Mouse (Mus musculus): ENCODE measurements at regions not wholly inside any gene's neighbourhood (a gene's known extent, or its start where the extent isn't known, plus 50 kb on each side); places are given as distances from the start of the nearest gene placed in this dataset.

DNA sequence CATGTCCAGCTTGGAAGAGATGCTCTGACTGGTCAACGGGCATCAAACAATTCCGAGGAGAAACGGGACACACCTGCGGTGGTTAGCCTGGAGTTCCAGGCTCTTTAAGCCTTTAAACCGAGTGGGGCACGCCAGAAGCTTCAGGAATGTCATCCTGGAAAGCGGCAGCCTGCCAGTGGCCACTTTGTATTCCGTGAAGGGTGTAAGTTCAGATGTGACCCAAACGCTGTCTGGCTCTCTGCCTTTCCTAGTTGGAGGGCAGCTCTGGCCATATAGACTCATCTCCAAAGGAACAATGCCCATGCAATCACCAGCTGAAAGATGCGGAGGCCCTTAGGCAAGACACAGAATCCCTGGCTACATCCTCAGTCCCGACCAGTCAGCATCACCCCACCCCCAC, 597.8 kb upstream of the Gm10131 start:
- DNase-seq (ENCODE audit: low spot score in 2 of 2), result no peak

- DNase-seq (ENCODE audit: low spot score in 2 of 2), result no peak
Observed at GRCm38 (mm10) chr8:34703351-34703750, 591.8 kb upstream of the Gm10131 start.

GRCm38 (mm10) chr8:34702806-34703205, 591.3 kb upstream of the Gm10131 start:
- no peak for DNase-seq (ENCODE audit: low spot score in 2 of 2)

DNA sequence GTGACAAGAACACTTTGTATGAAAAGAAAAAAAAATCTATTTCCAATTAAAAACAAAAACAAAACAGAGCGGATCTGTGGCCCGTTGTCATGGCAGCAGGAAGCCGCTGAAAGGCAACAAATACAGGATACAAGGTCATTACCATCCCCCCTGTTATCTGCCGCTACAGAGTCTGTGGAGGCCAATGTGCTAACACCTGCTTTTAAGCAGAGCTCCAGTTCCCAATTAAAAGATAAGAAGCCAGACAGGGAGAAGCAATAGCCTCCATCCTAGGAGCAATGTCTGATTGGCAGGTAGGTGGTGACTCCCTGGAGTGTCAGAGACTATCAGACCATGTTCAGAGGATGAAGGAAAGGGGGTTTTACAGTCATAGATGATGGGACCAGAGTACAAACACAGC, 587.5 kb upstream of the Gm10131 start:
- no peak for DNase-seq (ENCODE audit: low spot score in 2 of 2)

DNA sequence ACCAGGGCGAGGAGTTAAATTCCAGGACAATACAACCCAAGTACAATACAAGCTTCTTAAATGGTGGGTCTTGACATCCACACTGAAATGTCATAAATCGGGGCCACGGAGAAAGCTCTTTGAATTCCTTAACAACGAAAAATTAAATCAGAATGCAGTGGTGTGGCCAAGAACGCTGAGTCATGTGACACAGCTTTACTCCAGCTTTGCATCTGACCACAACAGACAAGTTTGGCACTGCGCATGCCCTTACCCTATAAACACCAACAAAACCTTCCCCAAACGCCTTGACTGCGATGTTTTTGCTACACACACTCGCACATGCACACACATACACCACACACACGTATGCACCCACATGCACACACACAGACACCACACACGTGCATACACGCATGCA, 584.8 kb upstream of the Gm10131 start:
- no peak for DNase-seq (ENCODE audit: low spot score in 2 of 2)

GRCm38 (mm10) chr8:34692606-34693005, 581.1 kb upstream of the Gm10131 start:
- DNase-seq (ENCODE audit: low spot score in 2 of 2), result no peak

- no peak for DNase-seq (ENCODE audit: low spot score in 2 of 2)
Observed at GRCm38 (mm10) chr8:34691776-34692175, 580.2 kb upstream of the Gm10131 start.

- DNase-seq (ENCODE audit: low spot score in 2 of 2), result no peak
Observed at GRCm38 (mm10) chr8:34689825-34690493, 578.4 kb upstream of the Gm10131 start.

DNA sequence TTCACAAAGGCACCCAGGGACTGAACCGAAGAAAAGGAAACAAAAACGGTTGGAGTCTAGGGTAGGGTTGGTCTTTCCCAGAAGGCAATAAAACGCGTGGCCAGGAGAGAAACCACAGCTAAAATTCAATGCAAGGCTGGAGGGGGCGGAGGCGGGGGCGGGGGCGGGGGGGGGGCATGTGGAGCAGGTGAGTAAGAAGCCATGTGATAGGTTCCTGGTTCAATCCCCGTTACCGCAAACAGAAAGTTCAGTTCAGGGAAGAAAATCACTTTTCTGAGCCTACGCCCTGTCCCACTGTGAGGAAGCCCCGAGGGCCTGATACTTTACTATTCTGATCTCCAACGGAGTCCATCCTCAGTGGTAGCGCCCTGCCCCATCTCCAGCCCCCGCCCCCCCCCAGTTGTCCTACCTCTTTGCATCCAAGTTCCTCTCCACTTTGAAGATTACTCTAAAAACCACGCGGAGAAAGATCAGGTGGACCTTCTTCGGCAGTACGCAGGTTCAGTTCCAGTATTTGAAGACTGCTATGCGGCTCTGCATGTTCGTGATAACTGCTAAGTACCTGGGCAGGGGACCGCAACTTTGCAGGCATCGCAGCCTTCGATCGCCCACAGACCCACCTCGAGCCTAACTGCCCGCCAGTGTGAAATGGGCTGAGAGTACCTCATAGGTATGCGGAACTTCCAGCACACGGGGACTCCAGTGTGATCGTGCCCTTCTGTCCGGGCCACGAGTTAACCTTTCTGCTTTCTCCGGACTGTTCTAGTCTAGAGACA, 577.7 kb upstream of the Gm10131 start:
- no peak for DNase-seq (ENCODE audit: low spot score in 2 of 2)

GRCm38 (mm10) chr8:34688396-34689048, 577.0 kb upstream of the Gm10131 start:
- peak; percentile 35 to 49 for DNase-seq (ENCODE audit: low spot score in 2 of 2)

DNA sequence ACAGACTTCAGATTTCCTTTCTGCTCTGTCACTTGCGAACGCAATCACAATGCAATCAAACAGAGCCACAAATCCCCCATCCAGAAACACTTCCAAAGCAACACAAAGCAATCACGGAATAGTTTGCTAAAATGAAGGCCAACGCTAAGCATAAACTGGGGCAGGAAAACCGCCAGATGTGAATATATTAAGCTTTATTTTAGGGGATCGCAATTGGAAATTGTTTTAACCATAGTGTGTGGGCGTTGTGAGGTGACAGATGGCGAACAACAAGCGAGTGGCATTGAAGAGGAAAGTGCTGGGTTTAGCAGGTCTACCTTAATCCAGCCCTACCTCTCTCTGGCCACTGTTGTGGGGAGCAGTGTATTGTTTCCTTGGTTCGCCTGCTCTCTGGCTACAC, 574.8 kb upstream of the Gm10131 start:
- DNase-seq (ENCODE audit: low spot score in 2 of 2), result peak in 1 of 2 experiments; percentile 50

- DNase-seq (ENCODE audit: low spot score in 2 of 2), result peak; percentile 48 to 50
Observed at GRCm38 (mm10) chr8:34684683-34685082, 573.1 kb upstream of the Gm10131 start.

- peak in 1 of 2 experiments; percentile 50 for DNase-seq (ENCODE audit: low spot score in 2 of 2)
Observed at GRCm38 (mm10) chr8:34683173-34683572, 571.6 kb upstream of the Gm10131 start.

DNA sequence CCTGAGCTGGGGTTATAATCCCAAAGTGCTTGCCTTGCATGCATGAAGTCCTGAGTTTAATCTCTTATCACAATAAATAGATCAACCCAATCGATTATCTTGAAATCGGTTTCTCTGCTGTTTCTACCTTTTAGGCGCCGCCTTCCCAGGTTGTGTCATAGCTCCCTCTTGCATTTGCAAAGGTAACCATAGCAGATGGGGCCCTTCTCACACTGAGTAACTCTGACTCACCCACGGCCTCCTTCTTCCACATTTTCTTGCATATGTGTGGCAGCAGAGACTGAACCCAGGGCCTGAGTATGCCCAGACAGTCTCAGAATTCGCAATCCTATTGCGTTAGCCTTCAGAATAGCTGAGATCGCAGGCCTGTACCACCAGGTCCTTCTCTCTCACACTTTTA, 570.7 kb upstream of the Gm10131 start:
- peak in 1 of 2 experiments; percentile 49 for DNase-seq (ENCODE audit: low spot score in 2 of 2)

- DNase-seq (ENCODE audit: low spot score in 2 of 2), result peak; percentile 65 to 73
Observed at GRCm38 (mm10) chr8:34679565-34680291, 568.2 kb upstream of the Gm10131 start.

DNA sequence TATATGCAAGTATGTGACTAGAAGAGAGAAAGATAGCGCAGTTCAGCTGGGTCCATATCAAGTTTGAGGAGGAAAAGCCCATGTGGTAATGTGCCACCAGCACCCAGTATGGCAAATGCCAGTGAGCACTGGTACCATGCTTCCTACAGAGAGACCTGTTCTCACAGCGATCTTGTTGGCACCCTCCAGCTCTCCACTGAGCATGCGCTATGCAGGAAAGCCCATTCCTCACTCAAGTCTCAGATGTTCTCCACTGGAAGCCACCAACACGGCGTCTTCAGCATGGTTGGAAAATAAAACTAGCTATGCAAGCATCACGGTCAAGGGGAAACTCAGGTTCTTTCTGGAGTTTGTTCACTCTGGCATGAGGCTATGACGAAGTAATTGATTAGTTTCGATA, 567.3 kb upstream of the Gm10131 start:
- no peak for DNase-seq (ENCODE audit: low spot score in 2 of 2)

DNA sequence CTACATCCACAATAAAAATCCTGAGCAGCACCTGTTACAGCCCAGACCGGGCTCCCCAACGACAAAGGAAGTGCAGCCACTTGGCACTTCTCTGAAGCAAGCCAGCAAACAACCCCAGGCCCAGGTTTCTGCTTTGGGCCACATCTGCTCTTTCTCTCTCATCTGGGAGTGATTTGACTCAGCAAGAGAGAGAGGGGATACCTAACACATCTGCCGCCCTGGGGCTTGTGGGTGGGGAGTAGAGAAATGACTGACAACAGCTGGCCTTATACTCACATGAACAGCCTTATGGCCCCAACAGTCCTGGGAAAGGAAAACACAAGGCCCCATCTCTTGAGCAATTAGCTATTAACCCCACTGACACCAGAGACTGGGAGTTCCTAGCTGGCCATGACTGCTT, 560.2 kb upstream of the Gm10131 start:
- no peak for DNase-seq (ENCODE audit: low spot score in 2 of 2)

DNA sequence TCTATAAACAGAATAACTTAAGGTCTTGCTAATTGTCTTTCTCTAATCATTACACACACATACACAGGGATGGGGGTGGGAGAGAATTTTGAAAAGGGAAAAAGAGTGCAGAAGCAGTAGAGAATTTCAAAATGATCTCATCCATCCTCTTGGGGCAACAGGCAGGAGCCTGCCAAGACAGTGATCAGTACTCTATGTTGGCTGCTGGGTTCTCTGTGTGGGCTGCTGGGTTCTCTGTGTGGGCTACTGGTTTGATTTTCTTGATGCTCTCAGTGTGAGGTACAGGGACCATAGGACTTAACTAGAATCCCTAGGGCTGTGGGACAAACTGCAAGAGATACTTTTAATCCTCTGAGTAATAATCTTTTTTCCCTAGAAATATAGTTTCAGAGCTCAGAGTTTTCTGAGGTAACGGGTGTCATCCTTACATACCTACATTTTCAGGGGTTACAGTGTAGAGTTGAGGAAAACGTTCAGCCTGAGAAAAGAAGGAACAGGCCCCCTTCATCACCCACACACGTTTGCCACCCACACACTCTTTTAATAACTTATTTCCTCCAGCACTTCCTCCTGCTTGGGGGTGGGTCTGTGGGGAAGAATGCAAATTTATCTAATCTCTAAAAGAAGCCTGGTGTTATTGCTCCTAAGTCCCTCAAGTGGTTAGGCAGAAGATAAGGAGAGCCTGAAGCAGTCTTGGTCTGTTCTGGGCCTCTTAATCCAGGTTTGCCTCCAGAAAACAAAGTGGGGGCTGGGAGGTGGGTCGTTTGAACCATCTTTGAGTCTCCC, 559.6 kb upstream of the Gm10131 start:
- no peak for DNase-seq (ENCODE audit: low spot score in 2 of 2)

GRCm38 (mm10) chr8:34669146-34669545, 557.6 kb upstream of the Gm10131 start:
- no peak for DNase-seq (ENCODE audit: low spot score in 2 of 2)

- no peak for DNase-seq (ENCODE audit: low spot score in 2 of 2)
Observed at GRCm38 (mm10) chr8:34664429-34664828, 552.9 kb upstream of the Gm10131 start.

DNA sequence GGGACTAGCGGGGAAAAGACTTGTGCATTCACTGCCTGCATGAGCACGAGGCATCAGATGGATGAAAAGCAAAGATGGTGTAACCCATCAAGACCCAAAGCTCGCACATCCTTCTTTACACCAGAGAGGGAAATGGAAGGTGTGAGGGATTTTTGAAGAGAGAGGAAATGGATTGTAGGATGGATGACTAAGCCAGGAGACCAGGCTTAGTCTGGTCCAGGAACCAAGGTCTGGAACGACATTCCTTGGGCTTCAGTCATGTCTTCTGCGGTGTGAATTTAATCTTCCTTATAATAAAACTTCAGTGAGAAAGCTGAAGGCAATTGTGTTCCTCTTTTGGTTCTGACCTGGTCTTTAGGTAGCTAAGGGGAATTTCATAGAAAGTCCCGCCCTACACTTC, 551.0 kb upstream of the Gm10131 start:
- DNase-seq (ENCODE audit: low spot score in 2 of 2), result no peak

Measured in right cerebral cortex, adult 2 months (tissue).